Comparison of ENCODE assay signal across 30 mouse cellular contexts in the genomic region with DNA sequence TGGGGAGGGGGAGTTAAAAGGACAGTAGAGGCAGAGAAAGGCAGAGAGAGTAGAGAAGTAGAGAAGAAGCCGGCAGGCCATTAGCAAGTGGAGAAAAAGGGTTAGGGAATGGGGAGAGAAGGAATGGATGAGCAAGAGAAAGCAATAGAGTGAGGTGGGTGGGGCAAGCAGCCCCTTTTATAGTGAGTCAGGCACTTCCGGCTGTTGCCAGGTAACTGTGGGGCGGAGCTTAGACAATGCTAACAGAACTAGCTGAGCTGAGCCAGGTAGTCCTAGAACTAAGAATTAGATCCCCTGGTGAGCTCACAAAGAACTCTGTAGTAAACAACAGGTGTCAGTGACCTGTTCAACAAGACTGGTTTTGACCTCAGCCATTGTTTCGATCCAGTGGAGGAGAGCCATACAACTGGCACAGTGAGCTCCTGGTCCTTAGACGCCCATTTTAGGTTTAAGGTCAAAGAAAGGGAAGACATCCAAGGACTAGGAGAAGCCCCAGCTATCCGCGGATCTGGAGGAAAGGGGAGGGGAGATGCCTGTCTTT. TPM values are rescaled to one million over a fixed set of nuclear protein-coding genes. Genes with fewer than 3 reads are reported as not detected.
DNase-seq lines count a peak whose midpoint lies in the region; ATAC-seq and TF ChIP-seq lines count a peak whose summit lies in the region.
"Had no signal": no experiment of that assay in that cellular context is flagged by ENCODE, and none has a peak within 500 bp of the region (broad histone marks: within the 10 kb centered on the region; RNA-seq: fewer than 3 reads in every experiment).

No protein-coding gene starts in this region.

- peak; percentile 22; the same call in 1 of the 2 replicates for ATAC-seq in intestine, embryonic 16.5 days
- ATAC-seq in intestine, embryonic 15.5 days: no peak
- no peak for ATAC-seq in lung, postnatal 0 days
- ATAC-seq: forebrain, postnatal 0 days; inflammation-experienced regulatory T-cells, adult 6 months had no signal

- H3K4me3 ChIP-seq in intestine, embryonic 16.5 days (ENCODE audit: low read length): no peak overlapping the region
- H3K4me3 ChIP-seq in intestine, embryonic 15.5 days (replicated peaks): no peak overlapping the region
- H3K4me3 ChIP-seq in lung, postnatal 0 days (ENCODE audit: low read depth, low read length): no peak overlapping the region
- peak overlapping the region; percentile 32; the same call in 1 of the 2 replicates for H3K4me3 ChIP-seq in ES-Bruce4 (ENCODE audit: low read depth, low read length)
- H3K4me3 ChIP-seq: embryonic facial prominence, embryonic 15.5 days; forebrain, embryonic 12.5 days; hindbrain, embryonic 10.5 days; hindbrain, embryonic 15.5 days; liver, embryonic 15.5 days had no signal

- H3K4me1 ChIP-seq in intestine, embryonic 16.5 days (ENCODE audit: control insufficient read depth, insufficient read depth, low read length): peaks cover 9% of the 10 kb centered on the region; the same call in 1 of the 2 replicates
- H3K4me1 ChIP-seq in intestine, embryonic 15.5 days (replicated peaks): 0 out of 2 replicates have a peak, but pooled peaks cover 4% of the 10 kb centered on the region
- H3K4me1 ChIP-seq in lung, postnatal 0 days (ENCODE audit: insufficient read depth, low read depth, low read length): no peaks in the 10 kb centered on the region; the same call in 1 of the 2 replicates
- H3K4me1 ChIP-seq in ES-Bruce4 (ENCODE audit: control insufficient read depth, insufficient read depth, low read length): peaks cover 13% of the 10 kb centered on the region

- DNase-seq in lung, postnatal 0 days (ENCODE audit: low spot score): peak; percentile 33
- no peak for DNase-seq in lung, postnatal 4 days
- DNase-seq in ZHBTc4 (ENCODE audit: low read depth, low spot score): peak; percentile 88
- DNase-seq in adrenal gland, postnatal 14 days: no peak
- DNase-seq in spleen, adult 18-20 months: no peak
- DNase-seq: adrenal gland, postnatal 36 days; cerebellum, adult 18-20 months; cerebellum, postnatal 10 days; forebrain, postnatal 0 days; heart, postnatal 14 days; kidney, adult 8-10 months; kidney, postnatal 4 days; layer of hippocampus, postnatal 36 days; left cerebral cortex, postnatal 4 days; midbrain, embryonic 14.5 days; right cerebral cortex, postnatal 25 days had no signal

- no peak overlapping the region for H3K9ac ChIP-seq in intestine, embryonic 16.5 days (ENCODE audit: low read depth, low read length)
- no peak overlapping the region for H3K9ac ChIP-seq in intestine, embryonic 15.5 days
- no peak overlapping the region for H3K9ac ChIP-seq in lung, postnatal 0 days (replicated peaks; ENCODE audit: low read depth)
- H3K9ac ChIP-seq in ES-Bruce4 (ENCODE audit: low read depth, poor library complexity, severe bottlenecking): 0 out of 2 replicates have a peak overlapping the region, but pooled peaks have one; percentile 27
- H3K9ac ChIP-seq: embryonic facial prominence, embryonic 15.5 days; forebrain, embryonic 12.5 days; forebrain, postnatal 0 days; hindbrain, embryonic 15.5 days; liver, embryonic 15.5 days had no signal

- 60% methylated on average over 7 of the region's 7 CpGs for WGBS in intestine, embryonic 16.5 days
- WGBS in intestine, embryonic 15.5 days: 57% methylated on average over 7 of the region's 7 CpGs
- WGBS in lung, postnatal 0 days: 54% methylated on average over 7 of the region's 7 CpGs

- peak; percentile 44 for TF ChIP-seq POLR2A in ES-Bruce4 (IDR thresholded peaks at IDR 0.05; ENCODE audit: insufficient read depth, low read length)

- H3K27me3 ChIP-seq in intestine, embryonic 16.5 days (replicated peaks; ENCODE audit: control insufficient read depth, insufficient read depth, low read length): no peaks in the 10 kb centered on the region
- no peaks in the 10 kb centered on the region for H3K27me3 ChIP-seq in intestine, embryonic 15.5 days (replicated peaks)
- no peaks in the 10 kb centered on the region for H3K27me3 ChIP-seq in lung, postnatal 0 days (replicated peaks; ENCODE audit: insufficient read depth, low read length)
- H3K27me3 ChIP-seq in ES-Bruce4 (ENCODE audit: control insufficient read depth, insufficient read depth, low read length, poor library complexity, severe bottlenecking): no peaks in the 10 kb centered on the region
- H3K27me3 ChIP-seq: embryonic facial prominence, embryonic 15.5 days; forebrain, embryonic 12.5 days; hindbrain, embryonic 15.5 days; liver, embryonic 15.5 days had no signal

- H3K4me2 ChIP-seq in intestine, embryonic 16.5 days (ENCODE audit: low read depth, low read length): no peak overlapping the region
- no peak overlapping the region for H3K4me2 ChIP-seq in intestine, embryonic 15.5 days (replicated peaks)
- no peak overlapping the region for H3K4me2 ChIP-seq in lung, postnatal 0 days (replicated peaks; ENCODE audit: low read depth, low read length)
- H3K4me2 ChIP-seq: embryonic facial prominence, embryonic 15.5 days; forebrain, embryonic 12.5 days; hindbrain, embryonic 15.5 days; liver, embryonic 15.5 days had no signal

- no peaks in the 10 kb centered on the region for H3K36me3 ChIP-seq in intestine, embryonic 16.5 days (ENCODE audit: control insufficient read depth, insufficient read depth, low read length)
- H3K36me3 ChIP-seq in intestine, embryonic 15.5 days: no peaks in the 10 kb centered on the region
- no peaks in the 10 kb centered on the region for H3K36me3 ChIP-seq in lung, postnatal 0 days (ENCODE audit: insufficient read depth, low read length)
- H3K36me3 ChIP-seq in ES-Bruce4 (ENCODE audit: control insufficient read depth, insufficient read depth, low read length, poor library complexity, severe bottlenecking): no peaks in the 10 kb centered on the region
- H3K36me3 ChIP-seq: embryonic facial prominence, embryonic 15.5 days; forebrain, embryonic 12.5 days; G1E; hindbrain, embryonic 10.5 days; hindbrain, embryonic 15.5 days; liver, embryonic 15.5 days had no signal

- TF ChIP-seq EP300 in lung, postnatal 0 days (IDR thresholded peaks at IDR 0.05): no peak
- peak; percentile 94 for TF ChIP-seq EP300 in ES-Bruce4 (IDR thresholded peaks at IDR 0.05; ENCODE audit: insufficient read depth, low read depth, low read length)

- TF ChIP-seq CTCF in lung, postnatal 0 days (IDR thresholded peaks at IDR 0.05): no peak
- no peak for TF ChIP-seq CTCF in ES-Bruce4 (IDR thresholded peaks at IDR 0.05; ENCODE audit: low read depth, low read length)

- H3K27ac ChIP-seq in intestine, embryonic 16.5 days (ENCODE audit: low read length): no peak overlapping the region
- no peak overlapping the region for H3K27ac ChIP-seq in intestine, embryonic 15.5 days
- H3K27ac ChIP-seq in lung, postnatal 0 days (ENCODE audit: low read length): no peak overlapping the region
- H3K27ac ChIP-seq in ES-Bruce4 (ENCODE audit: insufficient read depth, low read length): peak overlapping the region; percentile 99
- H3K27ac ChIP-seq: embryonic facial prominence, embryonic 15.5 days; forebrain, embryonic 12.5 days; hindbrain, embryonic 10.5 days; hindbrain, embryonic 15.5 days; kidney, postnatal 0 days; liver, embryonic 15.5 days; macrophage had no signal

- no peaks in the 10 kb centered on the region for H3K9me3 ChIP-seq in intestine, embryonic 16.5 days (ENCODE audit: control insufficient read depth, low read length)
- no peaks in the 10 kb centered on the region for H3K9me3 ChIP-seq in intestine, embryonic 15.5 days
- no peaks in the 10 kb centered on the region for H3K9me3 ChIP-seq in lung, postnatal 0 days (ENCODE audit: low read length)
- no peaks in the 10 kb centered on the region for H3K9me3 ChIP-seq in ES-Bruce4 (replicated peaks; ENCODE audit: control insufficient read depth, insufficient read depth, low read length, poor library complexity, severe bottlenecking)
- H3K9me3 ChIP-seq: embryonic facial prominence, embryonic 15.5 days; forebrain, embryonic 12.5 days; hindbrain, embryonic 10.5 days; hindbrain, embryonic 15.5 days; liver, embryonic 15.5 days had no signal

RNA-seq across cellular contexts. Expression of a gene that starts 41.5 kb away (rescaled TPM):
- polyA plus RNA-seq in intestine, embryonic 16.5 days (2015; fragmentation: Nextera tagmentation; extraction: Ambion mirVana): 149 and 169 TPM in 2 replicates
- 129 and 133 TPM in 2 replicates for polyA plus RNA-seq in intestine, embryonic 15.5 days (2015; fragmentation: Nextera tagmentation; extraction: Ambion mirVana)
- 41.5 and 50.2 TPM in 2 replicates for polyA plus RNA-seq in lung, postnatal 0 days (2015; fragmentation: Nextera tagmentation; extraction: Ambion mirVana)
- 82.8 and 88.1 TPM in 2 replicates for polyA plus RNA-seq in ES-Bruce4 (2011; ENCODE audit: insufficient read depth, insufficient read length, low read depth, missing spikeins)
- 69.7 and 82.0 TPM in 2 replicates for total RNA-seq in adrenal gland, postnatal 14 days (2021)
- polyA plus RNA-seq: G1E had no signal

RNA-seq across cellular contexts. Expression of a gene that starts 45.2 kb away (rescaled TPM):
- polyA plus RNA-seq in intestine, embryonic 16.5 days (2015; fragmentation: Nextera tagmentation; extraction: Ambion mirVana): 0.13 and 0.17 TPM in 2 replicates
- polyA plus RNA-seq in intestine, embryonic 15.5 days (2015; fragmentation: Nextera tagmentation; extraction: Ambion mirVana): 0.14 and 0.27 TPM in 2 replicates
- 0.93 and 1.1 TPM in 2 replicates for polyA plus RNA-seq in lung, postnatal 0 days (2015; fragmentation: Nextera tagmentation; extraction: Ambion mirVana)
- 0.37 and 0.94 TPM in 2 replicates for polyA plus RNA-seq in ES-Bruce4 (2011; ENCODE audit: insufficient read depth, insufficient read length, low read depth, missing spikeins)
- total RNA-seq in adrenal gland, postnatal 14 days (2021): 0.48 and 1.2 TPM in 2 replicates
- total RNA-seq: gastrocnemius, adult 8-10 months; monocyte, adult 5-6 weeks had no signal
- polyA plus RNA-seq: G1E; liver, embryonic 15.5 days; macrophage had no signal

Comparison
In these comparisons a context has a peak if more than half of its experiments do, and no peak if none do; other contexts are left out.
1. DNase-seq: peak in lung, postnatal 0 days (single experiment) and ZHBTc4 (single experiment); none in lung, postnatal 4 days (0 of 2), adrenal gland, postnatal 14 days (single experiment) and spleen, adult 18-20 months (0 of 2).